Mouse (Mus musculus): ENCODE measurements at regions not wholly inside any gene's neighbourhood (a gene's known extent, or its start where the extent isn't known, plus 50 kb on each side); places are given as distances from the start of the nearest gene placed in this dataset.
A peak's percentile ranks its signal among the peaks of the same experiment; 100 is the strongest.

GRCm38 (mm10) chr1:38739018-38739417, 74.3 kb upstream of the Aff3 start:
- no peak for DNase-seq

- DNase-seq, result no peak
These were observed 71.0 kb upstream of the Aff3 start for GRCm38 (mm10) chr1:38735768-38736167.

DNA sequence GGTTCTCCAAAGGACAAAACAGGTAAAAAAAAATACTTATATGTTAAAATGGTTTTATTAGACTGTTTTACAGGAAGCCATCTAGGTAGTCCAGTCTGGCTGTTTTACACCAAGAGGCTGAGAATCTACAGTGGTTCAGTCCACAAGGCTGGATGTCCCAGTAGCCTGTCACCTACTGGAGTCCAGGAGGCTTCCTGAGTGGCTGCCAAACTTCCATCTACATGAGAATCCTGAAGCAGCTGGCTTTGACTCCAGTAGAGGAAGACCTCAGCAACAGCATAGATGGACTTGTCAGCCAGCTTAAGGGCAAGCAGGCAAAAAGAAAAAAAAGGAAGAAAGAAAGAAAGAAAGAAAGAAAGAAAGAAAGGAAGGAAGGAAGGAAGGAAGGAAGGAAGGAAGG, 68.4 kb upstream of the Aff3 start:
- DNase-seq, result no peak

DNA sequence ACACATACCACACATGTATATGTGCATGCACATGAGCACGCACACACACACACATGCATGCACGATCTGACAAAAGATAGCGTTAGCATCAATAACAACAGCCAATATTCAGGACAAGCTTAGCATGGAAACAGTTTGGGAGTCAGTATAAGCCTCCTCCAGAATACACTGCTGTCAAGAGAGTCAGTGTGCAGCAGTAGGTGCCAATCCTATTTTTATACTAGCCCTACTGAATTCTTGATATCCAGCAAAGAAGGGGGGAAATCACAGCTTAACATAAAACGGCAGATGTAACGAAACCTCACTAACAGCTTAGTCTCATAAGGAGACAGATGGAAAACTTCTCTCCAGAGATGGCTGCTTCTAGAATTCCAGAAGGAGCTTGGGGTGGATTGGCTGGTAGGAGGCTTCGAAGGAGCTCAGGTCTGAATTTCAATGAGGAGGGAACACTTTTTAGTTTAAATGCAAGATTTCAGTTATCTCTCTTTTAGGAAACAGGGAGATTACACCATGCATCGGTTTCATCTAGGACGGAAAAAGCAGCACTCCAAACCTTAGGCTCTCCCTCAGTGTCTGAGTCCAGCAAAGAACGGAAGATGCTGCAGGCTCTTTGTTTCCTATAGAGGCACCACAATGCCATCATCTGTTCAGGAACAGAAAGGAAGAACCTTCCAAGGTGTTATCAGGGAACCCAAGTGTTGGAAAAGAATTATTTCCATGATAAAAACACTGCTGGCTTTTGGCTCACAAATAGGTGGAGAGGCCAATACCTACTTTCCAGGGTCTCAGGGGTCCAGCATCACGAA, 65.4 kb upstream of the Aff3 start:
- no peak for DNase-seq

DNA sequence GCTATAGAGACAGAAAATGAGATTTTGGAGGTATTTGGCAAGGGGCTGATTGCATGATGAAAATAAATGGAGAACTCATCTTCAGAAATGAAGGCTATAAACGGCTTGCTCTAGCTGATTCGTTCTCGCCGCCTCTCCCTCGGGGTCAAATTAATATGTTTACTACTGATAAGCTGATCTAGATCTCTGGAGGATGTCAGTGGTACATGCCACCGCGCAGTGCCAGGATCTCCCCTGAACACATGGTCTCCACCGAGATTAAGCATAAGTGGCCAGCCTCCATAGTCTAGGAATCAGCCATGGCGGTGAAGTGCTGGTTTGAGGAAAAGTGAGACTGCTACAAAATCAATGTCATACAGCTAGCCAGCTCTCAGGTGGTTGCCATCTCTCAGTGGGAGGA, 61.0 kb upstream of the Aff3 start:
- DNase-seq, result no peak

GRCm38 (mm10) chr1:38724631-38725030, 59.9 kb upstream of the Aff3 start:
- no peak for DNase-seq

GRCm38 (mm10) chr1:38722155-38722554, 57.4 kb upstream of the Aff3 start:
- DNase-seq, result no peak

GRCm38 (mm10) chr1:38720287-38720686, 55.5 kb upstream of the Aff3 start:
- DNase-seq, result no peak

DNA sequence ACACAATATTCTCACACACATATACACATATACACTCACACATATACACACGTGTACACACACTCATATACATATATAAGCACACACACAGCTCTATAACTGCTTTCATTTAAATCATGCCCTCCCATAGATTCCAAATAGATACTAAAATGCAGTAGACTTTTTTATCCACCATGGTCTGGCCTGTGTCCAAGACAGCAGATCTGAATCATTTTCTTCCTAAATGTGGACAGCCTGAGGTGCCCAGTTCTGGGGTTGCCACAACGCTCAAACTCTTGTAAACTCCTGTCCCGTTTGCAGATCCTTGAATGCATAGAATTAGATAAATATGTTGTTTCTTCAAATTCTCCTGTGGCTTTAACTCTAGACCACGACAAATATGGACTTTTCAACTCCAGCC, 50.9 kb upstream of the Aff3 start:
- DNase-seq, result peak; percentile 28

Data from right cerebral cortex, postnatal 14 days (tissue).